15 mouse cellular contexts compared by ENCODE assay signal in the genomic region with DNA sequence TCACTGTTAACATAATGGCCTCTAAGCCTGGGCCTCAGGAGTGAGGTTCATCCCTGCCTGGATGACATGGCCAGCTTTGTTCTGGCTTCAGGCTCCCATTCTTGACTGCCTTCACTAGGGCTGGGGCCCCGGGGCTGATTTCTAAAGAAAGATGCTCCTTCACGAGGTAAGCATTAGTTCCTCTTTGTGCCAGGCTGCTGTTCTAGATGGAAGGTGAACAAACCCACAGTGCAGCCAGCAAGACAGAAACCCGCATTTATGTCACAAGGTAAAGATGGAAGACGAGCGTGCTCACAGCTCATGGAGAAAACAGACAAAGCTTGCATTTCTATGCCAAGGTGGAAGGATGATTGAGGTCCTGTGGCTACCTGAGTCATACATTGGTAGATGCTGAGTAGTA.
"Had no signal": no experiment of that assay in that cellular context is flagged by ENCODE, and none has a peak within 500 bp of the region (broad histone marks: within the 10 kb centered on the region; RNA-seq: fewer than 3 reads in every experiment).

No protein-coding gene starts in this region.

- ATAC-seq: intestine, postnatal 0 days had no signal

- DNase-seq: kidney, adult 8-10 months; kidney, postnatal 10 days; kidney, postnatal 36 days; layer of hippocampus, postnatal 36 days; liver, embryonic 13.5 days; lung, adult 2 months; lung, postnatal 14 days; midbrain, embryonic 14.5 days; retina, postnatal 1 day; right cerebral cortex, postnatal 25 days; spleen, adult 18-20 months; thymus, adult 2 months; thymus, postnatal 14 days; thymus, postnatal 4 days had no signal
